Mouse (Mus musculus) stomach, embryonic 15.5 days (tissue): Measurements from ENCODE around the gene Cipc. TPM values are rescaled to one million over a fixed set of nuclear protein-coding genes. Genes with fewer than 3 reads are reported as not detected.

ENCODE experiments used
- ATAC-seq: fragments of 200-750 bp; cut with Nextera tagmentation; 2 replicates; pipeline ENCODE4 v1.8.0; 2017; ENCODE audit warnings: low read depth, moderate number of reproducible peaks, moderate TSS enrichment; ENCODE audit not compliant: insufficient read depth, low FRiP score
- H3K27ac ChIP-seq: fragments of 300-500 bp; sonication (generic); 2 replicates; pipeline ENCODE4 v1.5.1; 2015; ENCODE audit warnings: mild to moderate bottlenecking, inconsistent platforms
- H3K27me3 ChIP-seq: fragments of 300-500 bp; sonication (generic); replicated peaks from 2 replicates; pipeline ENCODE4 v1.6.1; 2015; ENCODE audit warnings: inconsistent platforms
- H3K36me3 ChIP-seq: fragments of 300-500 bp; sonication (generic); 2 replicates; pipeline ENCODE4 v1.6.1; 2015; ENCODE audit warnings: inconsistent platforms
- H3K4me1 ChIP-seq: fragments of 300-500 bp; sonication (generic); 2 replicates; pipeline ENCODE4 v1.6.1; 2015; ENCODE audit warnings: inconsistent platforms
- H3K4me2 ChIP-seq: fragments of 300-500 bp; sonication (generic); 2 replicates; pipeline ENCODE4 v1.6.1; 2015; ENCODE audit warnings: mild to moderate bottlenecking, inconsistent platforms
- H3K4me3 ChIP-seq: fragments of 300-500 bp; sonication (generic); replicated peaks from 2 replicates; pipeline ENCODE4 v1.5.1; 2015; ENCODE audit warnings: inconsistent platforms
- H3K9ac ChIP-seq: fragments of 300-500 bp; sonication (generic); 2 replicates; pipeline ENCODE4 v1.6.1; 2015; ENCODE audit warnings: inconsistent platforms
- H3K9me3 ChIP-seq: fragments of 300-500 bp; sonication (generic); 2 replicates; pipeline ENCODE4 v1.6.1; 2016; ENCODE audit warnings: inconsistent platforms
- WGBS: fragments of 180-500 bp; shearing (Covaris S2); methylation state at CpG from one replicate; pipeline ENCODE4 v1.1.7; 2015; 5-methylcytosine and 5-hydroxymethylcytosine counted together
- polyA plus RNA-seq: library from polyadenylated mRNA; unstranded; fragments of >200 nt; fragmentation: Nextera tagmentation; extraction: Ambion mirVana; gene quantifications from 2 replicates; pipeline ENCODE4 v1.2.1, GENCODE M21; 2015

The Cipc gene
- polyA plus RNA-seq, 1 experiment from 2014 or later: 15.4 TPM

DNA sequence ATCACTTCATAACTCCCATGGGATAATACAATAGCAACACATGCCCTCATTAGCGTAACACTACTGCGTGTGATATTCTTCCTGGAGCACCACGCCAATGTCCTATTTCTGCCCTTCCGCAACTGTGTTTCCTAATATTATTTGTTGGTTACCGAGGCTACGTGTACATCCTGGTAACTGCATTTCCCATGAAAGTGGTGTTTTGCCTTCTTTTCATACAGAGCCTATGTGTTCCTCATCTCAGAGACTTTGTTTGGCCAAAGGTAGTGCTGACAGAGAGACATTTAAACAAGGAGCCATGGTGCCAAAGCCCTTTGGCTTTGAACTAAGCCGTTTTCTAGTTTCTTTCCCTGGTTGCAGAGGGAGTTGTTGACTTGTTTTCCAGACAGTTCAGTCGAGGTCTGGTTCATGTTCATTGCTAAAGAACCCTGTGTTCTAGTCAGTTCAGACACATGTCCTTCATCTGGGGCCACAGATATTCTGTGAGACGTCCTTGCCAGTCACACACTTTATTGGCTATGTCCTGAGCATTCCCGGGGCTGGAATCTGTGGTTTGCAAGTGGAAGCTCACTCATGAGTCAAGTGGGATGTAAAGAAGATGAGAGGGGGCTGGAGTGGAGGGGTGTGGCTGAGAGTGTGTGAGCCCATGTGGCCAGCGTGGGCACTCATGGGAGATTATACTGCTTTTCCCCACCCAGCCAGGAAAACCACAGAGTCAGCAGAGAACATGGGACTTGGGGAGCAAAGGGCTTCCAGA is 10.1 kb upstream of the Cipc start:
- H3K9me3 ChIP-seq: no peaks in the 10 kb centered on the region
- no peak for ATAC-seq
- no peaks in the 10 kb centered on the region for H3K36me3 ChIP-seq
- no peak overlapping the region for H3K4me3 ChIP-seq
- H3K27me3 ChIP-seq: no peaks in the 10 kb centered on the region
- no peak overlapping the region for H3K9ac ChIP-seq
- H3K4me1 ChIP-seq: peaks cover 7% of the 10 kb centered on the region; the same call in 1 of the 2 replicates
- WGBS: 78% methylated on average over 11 of the region's 11 CpGs
- H3K27ac ChIP-seq: no peak overlapping the region
- no peak overlapping the region for H3K4me2 ChIP-seq

GRCm38 (mm10) chr12:86938571-86938970 is 8.3 kb upstream of the Cipc start:
- WGBS: 62% methylated on average over 9 of the region's 9 CpGs
- Histone ChIP-seq H3K27me3 (no peaks in the 10 kb centered on the region), H3K27ac (no peak overlapping the region), H3K36me3 (no peaks in the 10 kb centered on the region), H3K4me3 (no peak overlapping the region), H3K9me3 (no peaks in the 10 kb centered on the region), H3K4me2 (no peak overlapping the region), H3K4me1 (no peaks in the 10 kb centered on the region), H3K9ac (no peak overlapping the region)
- ATAC-seq: no peak

DNA sequence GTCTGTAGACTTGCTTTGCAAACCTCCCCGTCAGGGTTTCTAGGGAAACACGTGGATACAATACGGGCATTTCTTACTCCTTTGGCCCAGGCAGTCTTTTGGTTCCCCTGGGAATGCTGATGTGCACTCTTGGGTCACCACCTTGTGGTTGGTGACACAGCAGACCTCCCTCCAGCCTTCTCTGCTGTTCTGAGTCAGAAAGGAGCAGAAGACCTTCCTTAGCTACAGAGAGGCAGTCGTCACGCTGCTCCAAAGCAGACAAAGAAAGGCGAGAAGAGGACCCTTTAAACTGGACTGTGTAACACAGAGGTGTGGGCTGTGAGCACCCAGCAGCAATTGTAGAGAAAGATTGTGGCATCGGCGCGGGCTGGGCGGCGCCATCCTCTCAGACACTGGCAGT is 5.7 kb upstream of the Cipc start:
- Histone ChIP-seq H3K27me3 (no peaks in the 10 kb centered on the region), H3K36me3 (no peaks in the 10 kb centered on the region), H3K4me2 (no peak overlapping the region), H3K4me1 (peaks cover 3% of the 10 kb centered on the region; the same call in 1 of the 2 replicates), H3K9me3 (no peaks in the 10 kb centered on the region), H3K4me3 (no peak overlapping the region), H3K27ac (no peak overlapping the region), H3K9ac (no peak overlapping the region)
- ATAC-seq: no peak
- WGBS: 57% methylated on average over 11 of the region's 11 CpGs

- H3K27me3 ChIP-seq: no peaks in the 10 kb centered on the region
- peaks cover 3% of the 10 kb centered on the region; the same call in 1 of the 2 replicates for H3K4me1 ChIP-seq
- H3K4me3 ChIP-seq: no peak overlapping the region
- 56% methylated on average over 5 of the region's 5 CpGs for WGBS
- H3K36me3 ChIP-seq: no peaks in the 10 kb centered on the region
- no peak overlapping the region for H3K27ac ChIP-seq
- no peak overlapping the region for H3K9ac ChIP-seq
- no peak for ATAC-seq
- no peaks in the 10 kb centered on the region for H3K9me3 ChIP-seq
- H3K4me2 ChIP-seq: no peak overlapping the region
These were observed 4.9 kb upstream of the Cipc start for GRCm38 (mm10) chr12:86941734-86942486.

DNA sequence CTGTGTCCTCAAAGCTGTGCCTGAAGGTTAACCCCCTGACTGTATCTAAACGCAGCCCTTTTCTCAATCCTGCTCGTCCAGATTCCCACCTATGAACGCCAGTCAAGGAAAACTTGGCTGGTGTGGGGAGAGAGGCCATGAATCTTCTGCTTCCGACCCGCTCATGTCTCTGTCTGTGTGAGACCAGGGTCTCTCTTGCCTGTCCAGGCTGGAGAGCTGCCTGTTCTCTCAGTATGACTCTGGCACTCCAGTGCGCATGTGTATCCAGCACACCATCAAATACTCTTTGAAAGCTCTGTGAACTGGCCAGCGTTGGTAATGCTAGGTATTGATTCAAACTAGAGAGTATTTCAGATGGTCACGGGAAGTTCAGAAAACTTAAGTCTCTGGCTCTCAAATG is 3.4 kb upstream of the Cipc start:
- Histone ChIP-seq H3K27me3 (no peaks in the 10 kb centered on the region), H3K4me1 (peaks cover 9% of the 10 kb centered on the region), H3K9ac (no peak overlapping the region), H3K27ac (no peak overlapping the region), H3K36me3 (no peaks in the 10 kb centered on the region), H3K4me3 (no peak overlapping the region), H3K9me3 (no peaks in the 10 kb centered on the region), H3K4me2 (no peak overlapping the region)
- no peak for ATAC-seq
- WGBS: 90% methylated on average over 8 of the region's 8 CpGs

DNA sequence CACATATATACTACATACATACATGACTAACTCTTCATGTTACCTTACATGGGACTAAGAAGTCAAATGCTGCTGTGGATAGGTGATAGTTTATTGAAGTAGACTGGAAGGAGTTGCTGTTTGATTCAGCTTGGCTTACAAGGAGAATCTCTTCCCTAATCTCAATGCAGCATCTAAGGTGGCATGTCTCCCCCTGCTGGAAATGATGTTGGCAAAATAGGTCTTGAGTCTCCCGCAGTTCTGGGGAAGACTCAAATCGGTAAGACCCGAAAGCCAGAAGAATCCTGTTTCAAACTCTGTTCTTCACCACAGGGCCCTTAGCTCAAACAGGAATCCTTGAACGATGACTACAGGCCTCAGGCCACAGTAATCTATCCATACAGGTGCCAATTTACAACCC is 1.7 kb upstream of the Cipc start:
- Histone ChIP-seq H3K27ac (no peak overlapping the region), H3K4me3 (no peak overlapping the region), H3K36me3 (no peaks in the 10 kb centered on the region), H3K4me1 (peaks cover 18% of the 10 kb centered on the region), H3K4me2 (no peak overlapping the region), H3K9ac (no peak overlapping the region), H3K9me3 (no peaks in the 10 kb centered on the region), H3K27me3 (no peaks in the 10 kb centered on the region)
- no peak for ATAC-seq
- 11% methylated on average over 4 of the region's 4 CpGs for WGBS

DNA sequence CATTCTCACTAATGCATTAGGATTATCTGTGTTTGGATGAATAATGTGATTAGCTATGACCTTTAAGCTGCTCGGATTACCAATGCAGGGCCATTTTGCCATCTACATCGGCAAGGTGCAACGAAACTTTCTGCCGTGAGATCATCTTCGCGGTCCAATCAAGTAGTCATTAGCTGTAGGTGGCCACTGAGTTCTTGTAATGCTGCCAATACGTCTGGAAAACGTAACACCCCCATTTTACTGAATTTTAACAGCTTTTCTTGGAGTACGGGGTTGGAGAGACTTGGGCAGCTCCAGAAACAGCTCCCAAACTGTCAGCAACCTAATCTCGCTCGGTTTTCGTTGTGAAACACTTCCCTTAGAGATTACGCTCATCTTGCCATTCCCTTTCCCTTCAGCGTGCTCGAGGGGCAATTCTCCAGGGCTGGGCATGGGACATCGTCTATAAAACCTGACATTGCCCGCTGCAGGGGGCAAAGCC is 502 bp upstream of the Cipc start:
- ATAC-seq: no peak
- peak overlapping the region; percentile 66 for H3K4me3 ChIP-seq
- no peaks in the 10 kb centered on the region for H3K36me3 ChIP-seq
- H3K27ac ChIP-seq: peak overlapping the region; percentile 99
- H3K27me3 ChIP-seq: no peaks in the 10 kb centered on the region
- H3K4me1 ChIP-seq: peaks cover 18% of the 10 kb centered on the region
- H3K4me2 ChIP-seq: peak overlapping the region; percentile 81
- H3K9me3 ChIP-seq: no peaks in the 10 kb centered on the region
- WGBS: under 1% methylated on average over 17 of the region's 17 CpGs
- peak overlapping the region; percentile 70 for H3K9ac ChIP-seq

DNA sequence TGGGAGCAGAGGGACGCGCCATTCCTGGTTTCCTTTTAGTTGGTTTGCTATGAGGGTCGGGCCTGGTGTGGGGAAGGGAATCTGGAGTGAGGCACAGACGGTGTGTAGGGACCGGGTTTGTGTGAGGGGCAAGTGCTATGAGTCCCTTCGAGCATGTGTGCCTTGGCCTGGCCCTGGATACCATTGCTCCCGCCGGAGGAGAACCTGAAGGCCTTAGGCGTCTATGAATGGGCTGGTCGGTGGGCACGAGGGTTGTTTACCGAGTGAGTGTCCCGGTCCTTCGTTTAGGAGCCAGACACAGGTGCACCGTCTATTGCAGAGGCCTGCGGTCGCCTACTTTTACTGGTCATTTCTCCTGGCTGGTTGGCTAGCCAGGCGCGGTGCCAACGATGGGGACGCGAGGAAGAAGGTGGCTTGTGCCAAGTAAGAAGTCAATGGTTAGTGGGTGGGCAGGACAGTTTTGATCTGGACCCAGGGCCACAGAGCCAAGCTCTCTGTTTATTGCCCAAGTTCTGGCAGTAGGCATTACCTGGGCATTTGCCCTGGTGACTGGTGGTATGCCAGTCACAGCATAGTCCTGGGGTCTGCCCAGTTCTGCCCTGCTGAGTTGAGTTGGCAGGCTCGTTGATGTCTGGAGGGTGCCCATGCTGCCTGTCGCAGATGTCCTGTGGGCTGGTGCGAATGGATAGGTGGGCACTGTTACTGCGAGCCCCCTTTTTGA is 998 bp downstream of the Cipc start:
- H3K4me1 ChIP-seq: peaks cover 18% of the 10 kb centered on the region
- peak overlapping the region; percentile 67; the same call in 1 of the 2 replicates for H3K27ac ChIP-seq
- peak overlapping the region; percentile 81 for H3K4me2 ChIP-seq
- peak; percentile 5; the same call in 1 of the 2 replicates for ATAC-seq
- H3K9me3 ChIP-seq: no peaks in the 10 kb centered on the region
- no peaks in the 10 kb centered on the region for H3K36me3 ChIP-seq
- H3K9ac ChIP-seq: peak overlapping the region; percentile 46
- no peaks in the 10 kb centered on the region for H3K27me3 ChIP-seq
- peak overlapping the region; percentile 66 for H3K4me3 ChIP-seq
- 20% methylated on average over 26 of the region's 26 CpGs for WGBS

DNA sequence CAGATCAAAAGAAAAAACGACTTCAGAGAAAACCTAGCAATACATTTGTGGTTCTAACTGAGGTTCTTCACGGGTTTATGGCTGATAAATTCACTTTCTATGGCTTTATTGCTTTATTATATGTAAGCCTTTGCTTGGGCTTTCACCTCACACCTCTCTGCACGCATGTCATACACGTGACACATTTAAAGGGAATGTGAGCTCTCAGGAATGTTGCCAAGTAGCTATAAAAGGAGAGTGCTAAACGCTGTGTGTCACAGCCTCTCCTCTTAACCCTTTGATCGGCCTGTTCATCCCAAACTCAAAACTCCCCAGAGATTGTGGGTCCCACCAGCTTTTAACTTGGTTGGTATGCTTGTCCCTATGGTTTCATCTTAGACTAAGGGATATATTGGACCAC is 1.8 kb downstream of the Cipc start:
- Histone ChIP-seq H3K9ac (no peak overlapping the region), H3K27ac (no peak overlapping the region), H3K4me2 (peak overlapping the region; percentile 81; the same call in 1 of the 2 replicates), H3K4me3 (peak overlapping the region; percentile 66; the same call in 1 of the 2 replicates), H3K27me3 (no peaks in the 10 kb centered on the region), H3K36me3 (no peaks in the 10 kb centered on the region), H3K4me1 (peaks cover 18% of the 10 kb centered on the region), H3K9me3 (no peaks in the 10 kb centered on the region)
- WGBS: 41% methylated on average over 6 of the region's 6 CpGs
- no peak for ATAC-seq

GRCm38 (mm10) chr12:86949501-86949900 is 2.7 kb downstream of the Cipc start:
- WGBS: 75% methylated on average over 9 of the region's 9 CpGs
- no peak for ATAC-seq
- peaks cover 4% of the 10 kb centered on the region; the same call in 1 of the 2 replicates for H3K36me3 ChIP-seq
- no peak overlapping the region for H3K4me2 ChIP-seq
- no peak overlapping the region for H3K27ac ChIP-seq
- no peaks in the 10 kb centered on the region for H3K9me3 ChIP-seq
- no peak overlapping the region for H3K4me3 ChIP-seq
- H3K4me1 ChIP-seq: peaks cover 18% of the 10 kb centered on the region
- H3K9ac ChIP-seq: no peak overlapping the region
- no peaks in the 10 kb centered on the region for H3K27me3 ChIP-seq

DNA sequence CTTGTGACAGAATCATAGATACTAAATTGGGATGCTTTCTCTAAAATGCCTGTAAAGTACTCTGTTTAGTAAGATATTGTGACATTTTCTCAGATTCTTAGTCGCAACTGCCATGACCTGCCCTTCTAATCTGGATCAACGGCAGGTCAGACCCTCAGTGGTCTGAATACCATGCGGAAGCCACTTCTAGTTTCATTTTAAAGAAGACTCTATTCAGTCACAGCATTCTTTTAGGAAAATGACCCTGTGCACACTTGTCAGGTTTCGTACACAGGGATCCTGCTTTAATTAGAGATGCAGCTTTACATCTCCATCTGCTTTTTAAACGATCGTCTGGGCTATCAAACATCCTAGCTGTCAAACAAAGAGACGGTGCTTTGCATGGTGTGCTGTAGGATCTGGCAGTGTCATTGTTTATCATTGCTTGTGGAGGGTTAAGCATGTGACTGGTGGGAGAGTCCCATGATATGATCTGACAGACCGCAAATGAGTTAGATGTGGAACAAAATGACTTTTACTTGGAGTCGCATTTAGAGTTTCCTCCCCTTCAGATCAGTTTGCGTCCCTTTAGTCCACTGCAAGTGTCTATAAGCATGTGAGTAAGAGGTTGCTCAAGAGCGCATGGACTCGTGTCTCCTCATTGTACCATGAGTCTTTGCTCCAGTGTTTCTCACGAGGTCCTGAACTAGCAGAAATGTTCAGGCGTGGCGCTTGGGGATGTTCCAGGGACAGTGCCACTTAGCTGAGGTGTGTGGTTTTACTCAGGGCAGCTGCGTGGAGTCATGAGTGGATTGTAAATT is 3.5 kb downstream of the Cipc start:
- H3K27ac ChIP-seq: no peak overlapping the region
- no peak overlapping the region for H3K4me3 ChIP-seq
- H3K9me3 ChIP-seq: no peaks in the 10 kb centered on the region
- no peak for ATAC-seq
- no peak overlapping the region for H3K9ac ChIP-seq
- no peaks in the 10 kb centered on the region for H3K27me3 ChIP-seq
- WGBS: 59% methylated on average over 16 of the region's 16 CpGs
- H3K4me1 ChIP-seq: peaks cover 18% of the 10 kb centered on the region
- H3K4me2 ChIP-seq: no peak overlapping the region
- H3K36me3 ChIP-seq: peaks cover 4% of the 10 kb centered on the region; the same call in 1 of the 2 replicates
